Mouse (Mus musculus) CH12.LX (cell line): ENCODE data around the gene Fam221b. TPM values are rescaled to one million over a fixed set of nuclear protein-coding genes. Genes with fewer than 3 reads are reported as not detected.

Experiments
- DNase-seq: peaks from one replicate; pipeline ENCODE4 v3.0.0-alpha.2; 2013; ENCODE audit errors: extremely low read depth
- H3K27ac ChIP-seq: 2 replicates; pipeline ENCODE4 v1.5.1; 2012; ENCODE audit warnings: low read depth, mild to moderate bottlenecking, control low read depth, moderate library complexity; ENCODE audit not compliant: insufficient read depth
- H3K27me3 ChIP-seq: replicated peaks from 2 replicates; pipeline ENCODE3; 2012; ENCODE audit warnings: inconsistent platforms
- H3K36me3 ChIP-seq, 2 experiments: replicated peaks in 1 of 2; 2 replicates each; pipeline versions ENCODE3 to v1.6.1; 2012; ENCODE audit warnings: inconsistent platforms in 1 of 2, low read length in 1 of 2, mild to moderate bottlenecking in 1 of 2, mixed read lengths in 1 of 2, moderate library complexity in 1 of 2; ENCODE audit not compliant: control insufficient read depth in 1 of 2, insufficient read depth in 1 of 2
- H3K4me1 ChIP-seq, 2 experiments: 2 replicates each; pipeline ENCODE4 v1.6.1; 2012; ENCODE audit warnings: inconsistent platforms in 1 of 2, moderate library complexity in 1 of 2; ENCODE audit not compliant: insufficient read depth in 2 of 2, control insufficient read depth in 1 of 2
- H3K4me2 ChIP-seq: 2 replicates; pipeline ENCODE4 v1.6.1; 2012; ENCODE audit warnings: low read depth, mild to moderate bottlenecking, control low read depth; ENCODE audit not compliant: poor library complexity, insufficient read depth, severe bottlenecking
- H3K4me3 ChIP-seq, 3 experiments: fragments of 150-350 bp in 1 of 3; sonication (generic) in 1 of 3; replicated peaks in 1 of 3; 2 replicates each; pipeline versions ENCODE3 to v1.5.1; 2011 to 2012; ENCODE audit warnings: low read depth in 2 of 3, low read length in 2 of 3, mild to moderate bottlenecking in 2 of 3, moderate library complexity in 2 of 3, control low read depth in 1 of 3, improper control_type of control experiment in 1 of 3, inconsistent platforms in 1 of 3, mixed read lengths in 1 of 3; ENCODE audit not compliant: poor library complexity in 1 of 3
- H3K79me2 ChIP-seq: replicated peaks from 2 replicates; pipeline ENCODE4 v1.6.1; 2012; ENCODE audit warnings: mild to moderate bottlenecking, moderate library complexity; ENCODE audit not compliant: control insufficient read depth, poor library complexity, insufficient read depth, severe bottlenecking; ENCODE audit errors: extremely low read depth
- H3K9ac ChIP-seq: 2 replicates; pipeline ENCODE4 v1.6.1; 2012; ENCODE audit warnings: low read depth, mild to moderate bottlenecking, control low read depth, moderate library complexity; ENCODE audit not compliant: insufficient read depth
- H3K9me3 ChIP-seq: replicated peaks from 2 replicates; pipeline ENCODE3; 2012; ENCODE audit warnings: low read length, inconsistent platforms, mixed read lengths
- CTCF ChIP-seq, 2 experiments: IDR thresholded peaks in 1 of 2; conservative IDR thresholded peaks in 1 of 2; 2 replicates each; pipeline ENCODE4 v1.5.1; 2011 to 2012; ENCODE audit warnings: low read depth in 2 of 2, low read length in 2 of 2, improper control_type of control experiment in 1 of 2, inconsistent platforms in 1 of 2, mild to moderate bottlenecking in 1 of 2, moderate library complexity in 1 of 2
- ELF1 ChIP-seq: IDR thresholded peaks from 2 replicates; pipeline ENCODE4 v1.6.1; 2014; ENCODE audit warnings: low read depth, mild to moderate bottlenecking, inconsistent platforms, low read length, improper control_type of control experiment
- ETS1 ChIP-seq: conservative IDR thresholded peaks from 2 replicates; pipeline ENCODE4 v1.6.1; 2012; ENCODE audit warnings: low read depth, mild to moderate bottlenecking, inconsistent platforms, low read length, improper control_type of control experiment, moderate library complexity
- IRF4 ChIP-seq: IDR thresholded peaks from 2 replicates; pipeline ENCODE4 v1.6.1; 2014; ENCODE audit warnings: low read depth, mild to moderate bottlenecking, inconsistent platforms, low read length, improper control_type of control experiment
- JUN ChIP-seq: IDR thresholded peaks from 2 replicates; pipeline ENCODE4 v1.6.1; 2011; ENCODE audit warnings: low read depth, mild to moderate bottlenecking, low read length, improper control_type of control experiment, moderate library complexity; ENCODE audit not compliant: insufficient read depth
- MXI1 ChIP-seq: IDR thresholded peaks from 2 replicates; pipeline ENCODE4 v1.6.1; 2011; ENCODE audit warnings: mild to moderate bottlenecking, low read depth, low read length, improper control_type of control experiment
- NELFE ChIP-seq: IDR thresholded peaks from 2 replicates; pipeline ENCODE4 v1.6.1; 2011; ENCODE audit warnings: low read depth, low read length, improper control_type of control experiment
- POLR2A ChIP-seq: IDR thresholded peaks from 2 replicates; pipeline ENCODE4 v1.6.1; 2011; ENCODE audit warnings: low read depth, mild to moderate bottlenecking, improper control_type of control experiment, low read length
- RAD21 ChIP-seq: IDR thresholded peaks from 2 replicates; pipeline ENCODE4 v1.6.1; 2011; ENCODE audit warnings: low read depth, mild to moderate bottlenecking, low read length, improper control_type of control experiment, moderate library complexity
- RCOR1 ChIP-seq: conservative IDR thresholded peaks from 2 replicates; pipeline ENCODE4 v1.6.1; 2012; ENCODE audit warnings: low read depth, mild to moderate bottlenecking, inconsistent platforms, low read length, improper control_type of control experiment
- SIN3A ChIP-seq: IDR thresholded peaks from 2 replicates; pipeline ENCODE4 v1.6.1; 2012; ENCODE audit warnings: low read length, improper control_type of control experiment, inconsistent platforms
- SMC3 ChIP-seq: IDR thresholded peaks from 2 replicates; pipeline ENCODE4 v1.6.1; 2011; ENCODE audit warnings: low read depth, low read length, improper control_type of control experiment
- USF2 ChIP-seq: conservative IDR thresholded peaks from 2 replicates; pipeline ENCODE4 v1.6.1; 2011; ENCODE audit warnings: low read depth, low read length, improper control_type of control experiment
- ZKSCAN1 ChIP-seq: IDR thresholded peaks from 2 replicates; pipeline ENCODE4 v1.6.1; 2012; ENCODE audit warnings: low read depth, inconsistent platforms, low read length, improper control_type of control experiment, borderline replicate concordance
- ZMIZ1 ChIP-seq: IDR thresholded peaks from 2 replicates; pipeline ENCODE4 v1.6.1; 2012; ENCODE audit warnings: low read depth, mild to moderate bottlenecking, inconsistent platforms, low read length, improper control_type of control experiment
- dilution Hi-C: fragments of 300-500 bp; cut with MboI; formaldehyde crosslinking; loops from 2 replicates; pipeline ENCODE4 v1.14.3; 2020; ENCODE audit warnings: low sequenced_read_pairs; ENCODE audit not compliant: extremely low pct_unique_long_range_greater_than_20kb, extremely low pct_ligation_motif_present
- in situ Hi-C: fragments of 300-500 bp; cut with MboI; formaldehyde crosslinking; loops from 3 replicates; pipeline ENCODE4 v1.14.3; 2019; ENCODE audit warnings: low sequenced_read_pairs, low pct_ligation_motif_present, low pct_unique_long_range_greater_than_20kb, mixed read lengths
- polyA plus RNA-seq: library from polyadenylated mRNA; unstranded; fragments of >175 nt; gene quantifications from 2 replicates; pipeline ENCODE4 v1.2.1, GENCODE M21; 2012; ENCODE audit warnings: low read depth; ENCODE audit not compliant: insufficient read length
- total RNA-seq, 2 experiments: library from RNA; depleted of rRNA; stranded (reverse); fragments of 300-350 nt in 1 of 2; fragments of >200 nt in 1 of 2; gene quantifications; 2 replicates each; pipeline ENCODE4 v1.2.3; 2012 to 2014

The Fam221b gene
- total and polyA plus RNA-seq, 3 experiments = 0.07 to 6.3 TPM; not detected in 1

- Histone ChIP-seq H3K27ac (no peak overlapping the region), H3K4me3 (no peak overlapping the region), H3K9ac (no peak overlapping the region), H3K4me1 (peaks cover 0 to 10% of the 10 kb centered on the region in 2 experiments; a peak in 3 of 4 replicates), H3K9me3 (no peaks in the 10 kb centered on the region), H3K79me2 (no peaks in the 10 kb centered on the region)
- in situ Hi-C loops = no loop called here
- dilution Hi-C loops = no loop called here
- TF ChIP-seq SMC3 (peak; percentile 56), CTCF (conservative IDR thresholded peaks at IDR 0.05 in 1 of 2, IDR thresholded peaks at IDR 0.05 in 1 of 2; ENCODE audit: low read depth in 2 of 2, low read length in 2 of 2) (peak; percentile 77 to 80), RAD21 (peak; percentile 35), MXI1 (no peak)
- TF ChIP-seq, all 38 proteins: peak for 3
- Histone ChIP-seq H3K4me2 (no peak overlapping the region), H3K27me3 (peaks cover 90% of the 10 kb centered on the region), H3K36me3 (no peaks in the 10 kb centered on the region)
- peak; percentile 84 for DNase-seq
Measured at GRCm38 (mm10) chr4:43672070-43672469, 3.1 kb upstream of the Fam221b start.

GRCm38 (mm10) chr4:43669428-43669794, 466 bp upstream of the Fam221b start:
- in situ Hi-C loops = no loop called here
- peak; percentile 39; the same call in 1 of the 2 replicates for TF ChIP-seq ZMIZ1
- TF ChIP-seq SIN3A = 0 out of 2 replicates have a peak, but pooled peaks have one; percentile 33
- no peak for TF ChIP-seq ETS1
- TF ChIP-seq, all 38 proteins: peak for 2
- H3K36me3 ChIP-seq = no peaks in the 10 kb centered on the region
- H3K79me2 ChIP-seq = no peaks in the 10 kb centered on the region
- dilution Hi-C loops = no loop called here
- H3K9me3 ChIP-seq = no peaks in the 10 kb centered on the region
- DNase-seq = no peak
- no peak overlapping the region for H3K27ac ChIP-seq
- peaks cover 90% of the 10 kb centered on the region for H3K27me3 ChIP-seq
- peaks cover 0 to 10% of the 10 kb centered on the region in 2 experiments; a peak in 3 of 4 replicates for H3K4me1 ChIP-seq
- peak overlapping the region; percentile 82 for H3K4me2 ChIP-seq
- peak overlapping the region; percentile 37 to 59 (median 54) for H3K4me3 ChIP-seq
- peak overlapping the region; percentile 67 for H3K9ac ChIP-seq

GRCm38 (mm10) chr4:43666412-43666811, 2.5 kb downstream of the Fam221b start:
- no peak overlapping the region for H3K4me2 ChIP-seq
- no peak overlapping the region for H3K4me3 ChIP-seq
- H3K27ac ChIP-seq = no peak overlapping the region
- H3K27me3 ChIP-seq = peaks cover 92% of the 10 kb centered on the region
- H3K9ac ChIP-seq = no peak overlapping the region
- DNase-seq = no peak
- dilution Hi-C loops = no loop called here
- no peaks in the 10 kb centered on the region for H3K9me3 ChIP-seq
- in situ Hi-C loops = no loop called here
- TF ChIP-seq MXI1 = no peak
- TF ChIP-seq SMC3 = peak; percentile 74
- no peak for TF ChIP-seq ZKSCAN1
- peak; percentile 53 to 67 for TF ChIP-seq CTCF (conservative IDR thresholded peaks at IDR 0.05 in 1 of 2, IDR thresholded peaks at IDR 0.05 in 1 of 2; ENCODE audit: low read depth in 2 of 2, low read length in 2 of 2)
- no peak for TF ChIP-seq IRF4
- no peak for TF ChIP-seq RCOR1
- no peak for TF ChIP-seq ELF1
- peak; percentile 48 for TF ChIP-seq RAD21
- no peak for TF ChIP-seq POLR2A
- TF ChIP-seq USF2 = no peak
- no peak for TF ChIP-seq JUN
- TF ChIP-seq NELFE = no peak
- TF ChIP-seq, all 38 proteins: peak for 3
- no peaks in the 10 kb centered on the region for H3K36me3 ChIP-seq
- H3K79me2 ChIP-seq = no peaks in the 10 kb centered on the region
- H3K4me1 ChIP-seq = peaks cover 0 to 10% of the 10 kb centered on the region in 2 experiments; a peak in 3 of 4 replicates
